Mouse (Mus musculus) intestine, embryonic 15.5 days (tissue): ENCODE data around the gene Oxt. TPM values are rescaled to one million over a fixed set of nuclear protein-coding genes. Genes with fewer than 3 reads are reported as not detected.

ENCODE experiments used
- polyA plus RNA-seq: library from polyadenylated mRNA; unstranded; fragments of >200 nt; fragmentation: Nextera tagmentation; extraction: Ambion mirVana; gene quantifications from 2 replicates; pipeline ENCODE4 v1.2.1, GENCODE M21; 2015

The Oxt gene
- polyA plus RNA-seq, 1 experiment from 2014 or later: not detected

Other genes starting within 250 kb of the Oxt start
- gene Cpxm1, start 178.6 kb upstream of the Oxt start, polyA plus RNA-seq: 36.1 and 36.3 TPM in 2 replicates
- 0.13 TPM in 1 of 2 replicates, not detected in the other for gene Gm28372, start 170.9 kb upstream of the Oxt start, polyA plus RNA-seq
- not detected in 2 replicates for gene 1700020A23Rik, start 170.9 kb upstream of the Oxt start, polyA plus RNA-seq
- gene Tmem239, start 169.7 kb upstream of the Oxt start, polyA plus RNA-seq: not detected in 2 replicates
- gene Vps16, start 151.8 kb upstream of the Oxt start, polyA plus RNA-seq: 74.3 and 76.7 TPM in 2 replicates
- 10.5 and 11.8 TPM in 2 replicates for gene Pced1a, start 151.5 kb upstream of the Oxt start, polyA plus RNA-seq
- gene Ptpra, start 125.9 kb upstream of the Oxt start, polyA plus RNA-seq: 71.9 and 73.9 TPM in 2 replicates
- gene Mrps26, start 12.4 kb upstream of the Oxt start, polyA plus RNA-seq: 84.4 and 94.1 TPM in 2 replicates
- gene Avp, start 6.4 kb downstream of the Oxt start, polyA plus RNA-seq: not detected in 2 replicates
- 14.0 and 16.3 TPM in 2 replicates for gene Fastkd5, start 53.9 kb downstream of the Oxt start, polyA plus RNA-seq
- gene Ubox5, start 53.9 kb downstream of the Oxt start, polyA plus RNA-seq: 12.0 and 12.2 TPM in 2 replicates
- 13.9 and 16.5 TPM in 2 replicates for gene Lzts3, start 66.6 kb downstream of the Oxt start, polyA plus RNA-seq
- gene Ddrgk1, start 88.5 kb downstream of the Oxt start, polyA plus RNA-seq: 74.5 and 78.2 TPM in 2 replicates
- gene Itpa, start 91.4 kb downstream of the Oxt start, polyA plus RNA-seq: 84.5 and 88.1 TPM in 2 replicates
- gene Slc4a11, start 121.3 kb downstream of the Oxt start, polyA plus RNA-seq: 0.13 and 0.21 TPM in 2 replicates